Mouse (Mus musculus): Measurements from ENCODE around the gene Rsbn1. TPM values are rescaled to one million over a fixed set of nuclear protein-coding genes. Genes with fewer than 3 reads are reported as not detected.

Rsbn1 gene
- polyA plus RNA-seq, 1 experiment from 2014 or later: 20.5 TPM

DNA sequence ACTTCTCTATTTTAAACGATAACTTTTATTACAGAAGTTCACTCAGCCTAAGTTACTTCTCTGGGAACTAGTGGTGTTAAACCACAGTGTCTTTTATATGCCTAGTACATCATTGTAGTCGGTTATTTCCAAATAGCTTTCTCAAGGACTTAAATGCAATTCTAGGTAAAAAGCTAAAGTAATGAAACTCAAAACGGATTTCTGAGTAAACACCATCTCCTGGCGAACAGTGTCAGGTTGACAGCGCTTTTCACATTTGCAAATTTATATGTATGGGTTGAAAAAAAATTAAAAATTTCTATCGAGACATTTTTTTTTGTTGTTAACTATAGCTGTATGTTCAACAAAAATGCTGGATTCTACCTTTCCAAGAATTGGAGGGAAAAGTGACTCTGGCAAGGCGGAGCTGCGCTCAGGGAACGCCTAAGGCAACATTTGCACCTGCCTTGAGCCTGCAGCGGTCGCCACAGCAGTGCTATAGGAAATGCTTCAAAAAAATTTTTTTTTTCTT lies 414 bp upstream of the Rsbn1 start:
- peak overlapping the region; percentile 62 for H3K9ac ChIP-seq
- peak overlapping the region; percentile 77 for H3K4me2 ChIP-seq
- peak; percentile 19 for ATAC-seq
- no peaks in the 10 kb centered on the region for H3K9me3 ChIP-seq (replicated peaks)
- H3K27ac ChIP-seq: peak overlapping the region; percentile 91
- peak overlapping the region; percentile 99 for H3K4me3 ChIP-seq
- H3K27me3 ChIP-seq: no peaks in the 10 kb centered on the region
- peaks cover 20% of the 10 kb centered on the region for H3K4me1 ChIP-seq
- H3K36me3 ChIP-seq (ENCODE audit: poor library complexity, severe bottlenecking): no peaks in the 10 kb centered on the region
- WGBS: 5% methylated on average over 11 of the region's 11 CpGs

DNA sequence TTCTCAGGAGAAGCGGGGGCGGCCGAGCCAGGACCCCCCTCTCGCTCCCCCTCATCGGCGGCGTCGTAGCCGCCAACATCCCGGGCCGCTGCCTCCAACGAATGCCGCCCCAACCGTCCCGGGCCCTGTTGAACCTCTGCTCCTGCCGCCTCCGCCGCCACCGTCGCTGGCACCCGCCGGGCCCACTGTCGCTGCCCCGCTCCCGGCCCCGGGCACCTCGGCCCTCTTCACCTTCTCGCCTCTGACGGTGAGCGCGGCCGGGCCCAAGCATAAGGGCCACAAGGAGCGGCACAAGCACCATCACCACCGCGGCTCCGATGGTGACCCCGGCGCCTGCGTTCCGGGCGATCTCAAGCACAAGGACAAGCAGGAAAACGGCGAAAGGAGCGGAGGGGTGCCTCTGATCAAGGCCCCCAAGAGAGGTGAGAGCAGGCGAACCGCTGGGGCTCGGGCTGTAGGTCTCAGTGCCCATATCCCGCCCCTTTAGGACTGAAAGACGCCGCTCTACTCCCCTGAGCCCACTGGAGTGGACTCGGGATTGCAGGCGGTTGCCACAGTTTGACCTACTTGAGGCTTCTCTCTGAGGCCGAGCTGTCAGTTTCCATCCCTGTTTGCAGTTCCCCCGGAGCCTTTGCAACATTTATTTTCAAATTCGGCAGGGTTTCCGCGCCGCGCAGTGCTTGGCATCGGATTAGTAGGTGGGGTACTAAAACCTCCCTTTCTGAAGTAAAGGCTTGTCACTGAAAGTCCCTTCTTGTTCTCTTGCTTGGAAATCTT lies 1.0 kb downstream of the Rsbn1 start:
- Histone ChIP-seq H3K9ac (peak overlapping the region; percentile 95), H3K9me3 (replicated peaks) (no peaks in the 10 kb centered on the region), H3K27me3 (no peaks in the 10 kb centered on the region), H3K4me2 (peak overlapping the region; percentile 77), H3K4me3 (peak overlapping the region; percentile 99), H3K27ac (peak overlapping the region; percentile 91), H3K4me1 (peaks cover 23% of the 10 kb centered on the region), H3K36me3 (ENCODE audit: poor library complexity, severe bottlenecking) (no peaks in the 10 kb centered on the region)
- WGBS: under 1% methylated on average over 60 of the region's 60 CpGs
- ATAC-seq: peak; percentile 48

DNA sequence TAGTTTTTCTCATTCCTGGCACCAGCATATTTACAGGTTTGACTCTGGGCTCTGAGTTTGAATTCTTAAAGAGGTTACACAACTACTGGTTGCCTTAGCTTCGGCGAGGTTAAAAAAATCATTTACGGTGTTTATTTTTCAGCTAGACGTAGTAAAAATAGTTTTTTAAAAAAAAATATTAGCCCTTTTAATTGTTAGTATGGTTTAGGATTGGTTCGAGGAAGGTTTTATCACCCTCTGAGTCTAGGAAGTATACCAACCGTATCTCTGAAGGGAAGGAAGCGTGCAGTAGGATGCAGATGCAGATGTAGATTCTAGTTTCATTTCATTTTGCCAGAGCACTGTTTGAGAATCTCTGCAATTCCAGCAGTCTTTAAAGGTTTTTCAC lies 1.6 kb downstream of the Rsbn1 start:
- ATAC-seq: no peak
- H3K27ac ChIP-seq: 0 out of 2 replicates have a peak overlapping the region, but pooled peaks have one; percentile 91

DNA sequence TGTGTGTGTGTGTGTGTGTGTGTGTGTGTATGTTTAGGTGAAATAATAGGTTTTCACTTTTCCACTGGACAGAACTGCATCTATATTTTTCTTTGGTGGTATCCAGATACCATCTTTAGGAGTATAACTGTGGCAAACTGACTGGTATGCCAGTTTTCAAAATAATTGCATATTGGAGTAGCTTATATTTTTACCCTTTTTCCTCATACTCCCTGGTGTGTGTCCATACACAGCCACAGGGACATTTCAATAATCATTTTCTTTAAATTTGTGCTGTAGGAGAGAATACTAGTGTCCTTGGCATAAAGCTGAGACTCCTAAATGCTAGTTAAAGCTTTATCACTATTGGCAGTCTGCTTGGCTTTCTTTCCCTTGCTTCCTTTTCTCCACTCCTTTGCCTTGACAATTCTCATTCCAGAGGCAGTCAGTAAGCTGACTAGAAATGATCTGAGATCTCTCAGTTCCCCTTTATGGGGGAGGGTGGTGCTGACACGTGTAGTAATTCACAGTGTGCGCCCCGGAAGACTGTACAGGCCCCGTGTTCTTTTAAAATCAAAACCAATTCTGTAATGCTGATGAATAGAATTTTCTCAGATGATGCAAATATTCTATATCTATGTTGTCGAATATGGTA lies 2.4 kb downstream of the Rsbn1 start:
- H3K27me3 ChIP-seq: no peaks in the 10 kb centered on the region
- H3K27ac ChIP-seq: no peak overlapping the region
- WGBS: 54% methylated on average over 5 of the region's 5 CpGs
- H3K4me1 ChIP-seq: peaks cover 26% of the 10 kb centered on the region
- peak overlapping the region; percentile 55 for H3K9ac ChIP-seq
- H3K4me2 ChIP-seq: peak overlapping the region; percentile 77
- peak overlapping the region; percentile 99 for H3K4me3 ChIP-seq
- no peaks in the 10 kb centered on the region for H3K36me3 ChIP-seq (ENCODE audit: poor library complexity, severe bottlenecking)
- ATAC-seq: no peak
- no peaks in the 10 kb centered on the region for H3K9me3 ChIP-seq (replicated peaks)

More for the DNA sequence above, 1.6 kb downstream of the Rsbn1 start:
- 7% methylated on average over 7 of the region's 7 CpGs for WGBS
- Histone ChIP-seq H3K36me3 (ENCODE audit: poor library complexity, severe bottlenecking) (no peaks in the 10 kb centered on the region), H3K4me3 (peak overlapping the region; percentile 99), H3K4me2 (peak overlapping the region; percentile 77), H3K9ac (peak overlapping the region; percentile 95), H3K27me3 (no peaks in the 10 kb centered on the region), H3K9me3 (replicated peaks) (no peaks in the 10 kb centered on the region), H3K4me1 (peaks cover 26% of the 10 kb centered on the region)

DNA sequence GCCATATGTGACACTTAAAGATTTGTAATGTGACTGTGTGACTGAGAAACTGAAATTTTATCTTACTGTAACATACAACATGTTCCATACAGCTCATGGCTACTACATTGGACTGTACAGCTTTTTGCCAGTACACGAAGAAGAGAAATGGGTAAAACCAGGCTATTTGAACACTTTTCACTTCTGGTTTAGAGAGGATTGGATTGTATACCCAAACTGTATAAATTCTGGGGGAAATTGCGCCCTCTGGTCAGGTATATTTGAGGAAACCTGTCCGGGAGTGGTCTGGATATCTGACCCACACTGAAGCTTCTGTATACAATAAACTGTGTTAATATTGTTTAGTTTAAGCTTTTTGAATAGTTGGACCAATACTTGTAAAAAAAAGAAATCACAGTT lies 2.9 kb downstream of the Rsbn1 start:
- Histone ChIP-seq H3K4me2 (peak overlapping the region; percentile 77), H3K27ac (no peak overlapping the region), H3K4me1 (peaks cover 29% of the 10 kb centered on the region), H3K9ac (peak overlapping the region; percentile 55; the same call in 1 of the 2 replicates), H3K4me3 (peak overlapping the region; percentile 99), H3K9me3 (replicated peaks) (no peaks in the 10 kb centered on the region), H3K27me3 (no peaks in the 10 kb centered on the region), H3K36me3 (ENCODE audit: poor library complexity, severe bottlenecking) (no peaks in the 10 kb centered on the region)
- whole genome bisulfite sequencing: 72% methylated on average over 3 of the region's 3 CpGs
- ATAC-seq: no peak

DNA sequence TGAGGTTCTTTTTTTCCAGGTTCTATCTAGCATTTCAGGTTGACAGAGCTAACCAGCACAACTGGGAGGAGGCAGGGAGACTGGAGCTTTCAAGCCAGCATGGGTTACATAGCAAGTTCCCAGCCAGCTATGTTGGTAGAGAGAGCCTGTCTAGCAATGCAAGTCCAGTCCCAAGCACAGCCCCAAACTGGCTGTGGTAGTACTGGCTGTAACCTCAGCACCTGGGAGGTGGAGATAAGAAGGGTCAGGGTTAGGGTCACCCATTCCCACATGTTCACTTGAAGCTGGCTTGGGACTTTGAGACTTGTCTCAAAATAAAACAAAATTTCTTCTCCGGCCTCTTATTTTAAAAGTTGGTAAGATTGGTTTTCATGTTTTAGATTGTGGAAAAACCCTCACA lies 6.2 kb downstream of the Rsbn1 start:
- Histone ChIP-seq H3K4me1 (peaks cover 44% of the 10 kb centered on the region), H3K27ac (no peak overlapping the region), H3K9me3 (replicated peaks) (no peaks in the 10 kb centered on the region), H3K27me3 (no peaks in the 10 kb centered on the region), H3K36me3 (ENCODE audit: poor library complexity, severe bottlenecking) (no peaks in the 10 kb centered on the region), H3K4me3 (no peak overlapping the region), H3K9ac (no peak overlapping the region), H3K4me2 (no peak overlapping the region)
- WGBS: 100% methylated on average over 1 of the region's 1 CpGs
- no peak for ATAC-seq

DNA sequence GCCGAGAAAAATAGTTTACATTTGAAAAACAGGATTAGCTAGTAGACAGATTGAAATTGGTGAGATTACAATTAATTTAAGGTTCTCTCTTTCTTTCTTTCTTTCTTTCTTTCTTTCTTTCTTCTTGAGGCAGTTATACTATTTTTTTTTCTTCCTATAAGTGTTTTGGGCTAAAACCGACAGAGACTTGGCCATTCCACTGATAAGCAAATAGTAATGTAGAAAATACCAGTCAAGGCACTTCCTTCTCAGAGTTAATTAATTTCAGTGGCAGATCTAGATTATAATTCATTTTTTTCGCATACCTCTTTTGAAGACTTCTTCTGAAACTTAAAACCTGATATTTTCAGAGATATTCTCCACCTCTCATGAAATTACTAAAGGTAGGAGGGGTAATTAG lies 11.4 kb downstream of the Rsbn1 start:
- Histone ChIP-seq H3K36me3 (ENCODE audit: poor library complexity, severe bottlenecking) (peaks cover 6% of the 10 kb centered on the region; the same call in 1 of the 2 replicates), H3K9me3 (replicated peaks) (no peaks in the 10 kb centered on the region), H3K4me2 (no peak overlapping the region), H3K9ac (no peak overlapping the region), H3K27me3 (no peaks in the 10 kb centered on the region), H3K4me3 (no peak overlapping the region), H3K4me1 (peaks cover 25% of the 10 kb centered on the region), H3K27ac (no peak overlapping the region)
- ATAC-seq: no peak
- WGBS: 53% methylated on average over 3 of the region's 3 CpGs

DNA sequence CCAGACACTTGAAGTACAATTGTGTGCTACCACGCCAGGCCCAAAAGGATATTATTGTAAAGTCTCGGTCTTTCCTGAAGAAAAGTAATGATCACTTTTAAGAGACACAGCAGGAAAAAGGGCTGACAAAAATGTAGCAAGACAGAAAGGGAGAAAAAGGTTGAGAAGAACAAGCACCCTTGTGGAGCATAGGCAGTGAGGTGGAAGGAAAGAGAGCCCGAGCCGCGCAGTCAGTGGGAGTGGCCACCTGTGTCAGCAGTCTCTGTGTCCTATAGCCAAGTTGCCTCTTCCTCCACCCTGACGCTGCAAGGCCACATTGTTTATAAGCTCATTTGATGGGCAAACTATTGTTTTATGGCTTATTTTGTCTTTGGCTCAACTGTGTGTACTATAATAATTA lies 13.6 kb downstream of the Rsbn1 start:
- Histone ChIP-seq H3K27ac (0 out of 2 replicates have a peak overlapping the region, but pooled peaks have one; percentile 44), H3K4me2 (no peak overlapping the region; the same call in 1 of the 2 replicates), H3K36me3 (ENCODE audit: poor library complexity, severe bottlenecking) (peaks cover 21% of the 10 kb centered on the region), H3K4me3 (no peak overlapping the region), H3K9me3 (replicated peaks) (no peaks in the 10 kb centered on the region), H3K27me3 (no peaks in the 10 kb centered on the region), H3K4me1 (peaks cover 19% of the 10 kb centered on the region), H3K9ac (no peak overlapping the region)
- 22% methylated on average over 6 of the region's 6 CpGs for WGBS
- ATAC-seq: no peak

DNA sequence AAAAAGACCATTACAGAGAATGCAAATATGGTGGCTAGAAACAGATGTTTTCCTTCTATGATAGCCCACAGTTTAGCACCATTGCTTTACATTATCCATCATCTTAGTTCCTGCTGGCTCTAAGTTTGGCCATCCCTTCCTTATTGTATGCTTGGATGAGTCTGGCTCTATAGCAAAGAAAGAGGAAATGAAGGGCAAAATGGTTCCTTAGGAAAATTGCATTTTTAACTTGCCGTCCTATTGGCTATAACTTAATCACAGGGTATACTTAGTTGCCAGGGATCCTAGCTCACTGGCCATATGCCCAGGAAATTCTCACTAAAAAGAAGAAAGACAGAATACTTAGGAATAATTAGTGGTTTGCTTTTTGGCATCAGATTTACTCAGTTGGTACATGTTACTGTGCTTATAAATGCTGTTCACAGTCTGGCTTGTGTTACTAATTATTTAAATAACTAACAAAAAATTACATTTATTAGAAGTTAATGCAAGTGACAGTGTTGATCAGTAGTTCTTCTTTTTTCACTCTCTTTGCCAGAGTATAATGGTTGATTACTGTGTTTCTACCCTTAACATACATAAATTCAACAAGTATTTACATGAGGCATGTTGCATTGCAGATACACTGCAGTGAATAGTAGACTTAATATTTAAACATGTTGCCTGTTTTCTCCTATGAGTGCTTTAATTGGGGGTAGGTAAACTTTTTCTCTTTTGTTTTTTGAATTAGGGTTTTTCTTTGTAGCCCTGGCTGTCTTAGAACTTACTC lies 31.1 kb downstream of the Rsbn1 start:
- Histone ChIP-seq H3K27me3 (no peaks in the 10 kb centered on the region), H3K4me2 (no peak overlapping the region), H3K27ac (peak overlapping the region; percentile 63; the same call in 1 of the 2 replicates), H3K4me3 (no peak overlapping the region), H3K36me3 (ENCODE audit: poor library complexity, severe bottlenecking) (no peaks in the 10 kb centered on the region), H3K9me3 (replicated peaks) (no peaks in the 10 kb centered on the region), H3K9ac (no peak overlapping the region), H3K4me1 (peaks cover 19% of the 10 kb centered on the region)
- 38% methylated on average over 1 of the region's 1 CpGs for WGBS
- peak; percentile 93 for ATAC-seq

DNA sequence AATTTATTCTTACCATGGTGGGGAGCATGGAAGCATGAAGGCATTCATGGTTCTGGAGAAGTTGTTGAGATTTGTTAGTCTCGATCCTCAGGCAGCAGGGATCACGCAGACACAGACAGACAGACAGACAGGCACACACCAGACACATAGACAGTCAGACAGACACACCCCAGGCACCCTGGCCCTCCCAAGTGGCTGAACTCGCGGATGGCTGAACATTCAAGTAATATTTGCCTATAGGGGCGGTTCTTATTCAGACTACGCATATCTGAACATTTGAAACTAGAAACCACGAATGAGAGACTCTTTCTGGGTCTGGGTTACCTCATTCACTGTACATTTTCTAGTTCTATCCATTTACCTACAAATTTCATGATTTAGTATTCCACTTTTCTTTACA lies 34.7 kb downstream of the Rsbn1 start:
- Histone ChIP-seq H3K27ac (no peak overlapping the region), H3K4me1 (peaks cover 19% of the 10 kb centered on the region)
- WGBS: 91% methylated on average over 7 of the region's 7 CpGs

DNA sequence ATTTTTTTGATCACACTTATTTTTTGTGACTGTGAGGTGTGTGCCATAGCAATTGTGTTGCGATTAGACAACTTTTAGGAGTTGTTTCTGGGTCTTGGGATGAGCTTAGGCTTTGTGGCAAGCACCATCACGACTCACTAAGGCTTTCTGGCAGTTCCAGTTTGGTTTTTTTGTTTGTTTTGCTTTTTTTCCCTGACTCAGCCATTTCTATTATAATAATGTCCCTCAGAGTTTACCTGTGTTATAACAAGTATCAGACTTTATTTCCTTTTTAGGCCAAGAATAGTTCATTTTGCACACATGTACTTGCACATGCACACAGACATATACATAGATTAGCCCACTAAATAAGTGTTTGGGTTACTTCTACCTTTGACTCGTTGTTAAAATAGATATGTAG lies 46.7 kb downstream of the Rsbn1 start:
- Histone ChIP-seq H3K9ac (no peak overlapping the region), H3K27ac (no peak overlapping the region), H3K4me1 (no peaks in the 10 kb centered on the region), H3K36me3 (ENCODE audit: poor library complexity, severe bottlenecking) (peaks cover 31% of the 10 kb centered on the region), H3K27me3 (no peaks in the 10 kb centered on the region), H3K4me3 (no peak overlapping the region), H3K4me2 (no peak overlapping the region), H3K9me3 (replicated peaks) (no peaks in the 10 kb centered on the region)
- WGBS: 91% methylated on average over 3 of the region's 3 CpGs
- ATAC-seq: no peak

More for the DNA sequence above, 34.7 kb downstream of the Rsbn1 start:
- H3K9ac ChIP-seq: no peak overlapping the region
- no peaks in the 10 kb centered on the region for H3K9me3 ChIP-seq (replicated peaks)
- no peak overlapping the region for H3K4me3 ChIP-seq
- no peak for ATAC-seq
- H3K36me3 ChIP-seq (ENCODE audit: poor library complexity, severe bottlenecking): no peaks in the 10 kb centered on the region
- H3K4me2 ChIP-seq: no peak overlapping the region
- no peaks in the 10 kb centered on the region for H3K27me3 ChIP-seq

DNA sequence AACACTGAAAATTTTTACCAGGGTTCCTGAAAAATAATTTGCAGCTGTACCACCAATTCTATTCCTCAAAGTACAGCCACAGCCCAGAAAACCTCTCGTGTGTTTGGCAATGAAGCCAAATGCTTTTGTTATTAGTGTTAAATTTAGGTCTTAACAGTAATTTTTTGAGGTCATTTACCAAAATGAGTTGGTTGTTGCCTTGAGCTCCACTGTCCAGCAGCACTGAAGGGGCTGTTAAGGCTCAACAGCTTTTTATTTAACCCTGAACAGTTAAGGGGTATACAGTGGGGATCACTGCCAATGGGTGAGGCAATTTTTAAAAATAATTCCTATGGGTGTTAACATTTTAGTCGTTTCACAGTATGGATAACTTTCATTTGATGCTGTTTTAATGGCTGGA lies 53.3 kb downstream of the Rsbn1 start:
- Histone ChIP-seq H3K9me3 (replicated peaks) (no peaks in the 10 kb centered on the region), H3K4me1 (peaks cover 20% of the 10 kb centered on the region), H3K4me3 (peak overlapping the region; percentile 92), H3K27ac (peak overlapping the region; percentile 96), H3K27me3 (no peaks in the 10 kb centered on the region), H3K4me2 (peak overlapping the region; percentile 87), H3K9ac (peak overlapping the region; percentile 96), H3K36me3 (ENCODE audit: poor library complexity, severe bottlenecking) (peaks cover 24% of the 10 kb centered on the region)
- no peak for ATAC-seq
- WGBS: 18% methylated on average over 2 of the region's 2 CpGs

Measured in forebrain, embryonic 13.5 days (tissue).